Mouse (Mus musculus) cerebellum, adult 9-11 months (tissue): ENCODE data around the gene Cox6a2.
"Not testable (repeated sequence)": the region's sequence is repeated elsewhere in the genome, so short reads cannot be mapped to it uniquely, and the experiment has no call there.

Experiments used
- DNase-seq: peaks from one replicate; pipeline ENCODE4 v3.0.0; 2022

Gene Cox6a2

DNA sequence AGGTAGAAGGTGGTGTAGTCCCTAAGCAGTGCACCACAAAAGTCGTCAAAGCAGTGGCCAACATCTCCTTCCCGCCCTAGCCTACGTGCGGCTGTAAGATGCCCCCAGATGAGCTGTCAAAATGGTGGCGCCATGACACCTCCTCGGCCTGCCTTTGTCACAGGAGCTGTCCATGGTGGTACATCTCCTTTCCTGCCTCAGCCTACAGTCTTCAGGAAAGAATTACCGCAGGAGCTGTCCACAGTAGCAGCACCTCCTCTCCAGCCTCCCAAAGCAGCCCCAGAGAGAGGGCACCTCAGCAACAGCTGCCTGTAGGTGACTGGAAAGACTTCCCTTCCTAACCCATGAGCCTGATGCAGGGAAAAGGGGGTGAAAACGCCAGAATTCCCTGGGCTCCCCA, 25.6 kb upstream of the Cox6a2 start:
- DNase-seq = no peak

GRCm38 (mm10) chr7:128220936-128221335, 14.7 kb upstream of the Cox6a2 start:
- no peak for DNase-seq

DNA sequence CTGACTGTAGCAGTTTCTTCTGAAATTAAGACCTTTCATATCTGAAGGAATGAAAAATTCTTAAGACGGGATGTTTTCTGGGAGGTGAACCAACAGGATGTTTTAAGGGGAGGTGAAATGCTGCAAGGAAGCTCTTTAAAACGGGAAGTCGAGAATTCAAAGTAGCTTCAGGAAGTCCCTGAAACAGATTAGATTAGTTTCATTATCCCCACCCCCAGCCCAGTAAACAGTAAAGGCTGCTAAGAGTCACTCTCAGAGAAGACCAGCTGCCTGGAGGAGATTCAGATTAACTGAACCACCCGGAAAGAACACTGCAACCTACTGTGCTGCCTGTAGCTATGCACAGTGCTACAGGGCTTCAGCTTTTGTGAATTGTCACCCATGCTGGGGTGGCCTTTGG, 13.8 kb upstream of the Cox6a2 start:
- no peak for DNase-seq

- DNase-seq = no peak
These were observed 3.6 kb upstream of the Cox6a2 start for GRCm38 (mm10) chr7:128209826-128210225.

DNA sequence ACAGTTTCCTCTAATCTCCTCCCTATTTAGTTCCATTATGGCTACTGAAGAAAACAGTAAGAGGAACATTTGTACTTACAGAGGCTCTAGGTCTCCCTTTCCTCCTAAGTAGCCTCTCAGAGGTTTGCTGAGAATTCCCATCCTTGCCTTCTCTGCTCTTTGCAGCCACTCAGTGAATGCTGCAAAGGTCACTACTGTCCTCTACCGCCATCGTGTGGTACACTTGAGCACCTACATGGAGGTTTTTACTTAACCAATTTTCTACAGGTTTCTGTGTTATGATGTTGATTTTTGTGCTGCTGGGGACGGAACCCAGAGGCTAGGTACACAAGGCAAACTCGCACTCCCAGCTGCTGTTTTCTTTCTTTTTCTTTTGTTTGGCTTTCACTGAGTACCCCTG, 2.0 kb upstream of the Cox6a2 start:
- peak; percentile 42 for DNase-seq

- no peak for DNase-seq
These were observed 492 bp downstream of the Cox6a2 start for GRCm38 (mm10) chr7:128205695-128206094.

- no peak for DNase-seq
These were observed 2.0 kb downstream of the Cox6a2 start for GRCm38 (mm10) chr7:128204179-128204578.

- DNase-seq = no peak
These were observed 3.1 kb downstream of the Cox6a2 start for GRCm38 (mm10) chr7:128203071-128203470.

- DNase-seq = no peak
These were observed 4.6 kb downstream of the Cox6a2 start for GRCm38 (mm10) chr7:128201607-128202006.

- no peak for DNase-seq
These were observed 24.5 kb downstream of the Cox6a2 start for GRCm38 (mm10) chr7:128181691-128182090.

DNA sequence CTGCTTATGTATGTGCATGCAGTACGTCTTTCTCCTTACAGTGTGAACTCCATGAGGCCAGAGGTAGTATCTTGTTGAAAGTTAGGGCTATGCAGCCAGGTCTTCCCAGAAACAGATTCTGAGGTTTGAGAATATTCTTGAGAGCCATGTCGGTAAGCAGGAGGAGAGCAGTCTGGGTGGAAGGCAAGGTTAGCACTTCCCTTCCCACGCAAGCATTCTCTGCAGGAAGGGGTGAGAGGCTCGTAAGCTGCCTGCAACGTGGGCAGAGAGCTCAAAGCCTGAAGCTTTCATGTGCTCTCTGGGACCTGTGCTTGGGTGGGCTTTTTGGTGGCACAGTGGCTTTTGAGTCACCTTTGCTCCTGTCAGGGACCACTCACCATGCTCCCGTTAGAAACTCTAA, 25.6 kb downstream of the Cox6a2 start:
- no peak for DNase-seq

DNA sequence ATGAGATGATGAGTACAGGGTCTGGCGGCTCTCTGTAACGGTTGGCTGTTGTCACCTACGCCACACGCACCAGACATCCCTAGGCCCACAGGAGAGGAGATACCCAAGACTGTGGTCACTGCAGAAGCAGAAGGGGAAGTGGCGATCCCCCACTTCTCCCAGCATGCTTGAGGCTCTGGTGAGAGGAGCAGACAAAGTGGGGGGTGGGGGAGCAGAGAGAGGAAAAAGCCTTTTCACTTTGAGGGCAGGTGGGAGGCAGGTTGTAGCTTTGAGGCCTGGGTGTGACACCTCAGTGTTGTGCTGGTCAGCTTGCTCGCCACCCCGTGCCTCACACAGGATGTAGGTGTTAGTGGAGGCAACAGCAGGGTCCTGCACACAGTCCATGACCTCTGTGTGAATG, 26.1 kb downstream of the Cox6a2 start:
- no peak for DNase-seq

DNA sequence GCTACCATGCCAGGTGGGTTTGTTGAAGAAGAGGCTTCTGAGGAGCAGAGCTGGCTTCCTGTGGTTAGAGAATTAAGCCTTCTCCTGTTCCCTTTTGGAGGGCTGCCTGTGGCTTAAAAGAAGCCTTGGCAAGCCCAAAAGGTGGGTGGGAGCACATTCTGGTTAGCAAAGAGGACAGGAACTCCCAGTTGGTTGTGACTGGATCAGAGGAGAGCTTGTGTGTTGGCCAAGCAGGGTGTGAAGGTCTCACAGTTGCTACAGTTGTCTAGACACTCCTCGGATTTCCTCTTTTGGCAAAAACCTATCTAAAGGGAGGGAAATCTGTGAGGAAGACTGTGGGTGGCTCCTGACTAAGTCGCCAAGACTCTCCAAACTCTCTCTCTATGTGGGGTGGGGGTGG, 27.8 kb downstream of the Cox6a2 start:
- no peak for DNase-seq

- no peak for DNase-seq
These were observed 36.2 kb downstream of the Cox6a2 start for GRCm38 (mm10) chr7:128169996-128170395.

- no peak for DNase-seq
These were observed 39.8 kb downstream of the Cox6a2 start for GRCm38 (mm10) chr7:128166391-128166790.

DNA sequence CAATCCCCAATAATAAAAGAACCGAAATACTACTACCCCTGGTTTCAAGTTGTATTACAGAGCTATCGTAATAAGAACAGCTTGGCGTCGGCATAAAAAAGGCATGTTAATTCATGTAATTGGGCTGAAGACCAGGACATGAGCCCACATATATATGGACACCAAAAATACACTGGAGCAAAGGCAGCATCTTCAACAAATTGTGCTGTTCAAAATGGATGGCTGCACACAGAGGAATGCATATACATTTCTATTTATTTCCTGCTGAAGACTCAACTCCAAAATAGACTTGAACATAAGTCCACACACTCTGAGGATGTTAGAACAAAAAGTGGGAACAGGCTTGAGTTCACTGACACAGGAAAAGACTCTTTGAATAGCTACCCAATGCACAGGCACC, 42.2 kb downstream of the Cox6a2 start:
- DNase-seq = no peak

- not testable (repeated sequence) for DNase-seq
These were observed 47.4 kb downstream of the Cox6a2 start for GRCm38 (mm10) chr7:128158688-128159354.
